Mouse (Mus musculus) liver, embryonic 13.5 days (tissue): ENCODE data around the gene Kif6. TPM values are rescaled to one million over a fixed set of nuclear protein-coding genes. Genes with fewer than 3 reads are reported as not detected.

Experiments used
- ATAC-seq: fragments of 200-750 bp; cut with Nextera tagmentation; 2 replicates; pipeline ENCODE4 v1.8.0; 2017; ENCODE audit warnings: low read depth, mild to moderate bottlenecking, moderate number of reproducible peaks, moderate library complexity
- DNase-seq: peaks from one replicate; pipeline ENCODE4 v3.0.0; 2022
- H3K27ac ChIP-seq: fragments of 300-500 bp; sonication (generic); 2 replicates; pipeline ENCODE4 v1.5.1; 2015; ENCODE audit warnings: moderate library complexity, mild to moderate bottlenecking, inconsistent platforms
- H3K27me3 ChIP-seq: fragments of 300-500 bp; sonication (generic); 2 replicates; pipeline ENCODE4 v1.6.1; 2015; ENCODE audit warnings: mild to moderate bottlenecking, inconsistent platforms
- H3K36me3 ChIP-seq: fragments of 300-500 bp; sonication (generic); 2 replicates; pipeline ENCODE4 v1.6.1; 2015; ENCODE audit warnings: mild to moderate bottlenecking, inconsistent platforms
- H3K4me1 ChIP-seq: fragments of 300-500 bp; sonication (generic); replicated peaks from 2 replicates; pipeline ENCODE4 v1.6.1; 2015; ENCODE audit warnings: inconsistent platforms
- H3K4me2 ChIP-seq: fragments of 300-500 bp; sonication (generic); 2 replicates; pipeline ENCODE4 v1.6.1; 2015; ENCODE audit warnings: inconsistent platforms, mild to moderate bottlenecking, moderate library complexity
- H3K4me3 ChIP-seq: fragments of 300-500 bp; sonication (generic); replicated peaks from 2 replicates; pipeline ENCODE4 v1.5.1; 2015; ENCODE audit warnings: mild to moderate bottlenecking, inconsistent platforms
- H3K9ac ChIP-seq: fragments of 300-500 bp; sonication (generic); 2 replicates; pipeline ENCODE4 v1.6.1; 2015; ENCODE audit warnings: mild to moderate bottlenecking, inconsistent platforms
- H3K9me3 ChIP-seq: fragments of 300-500 bp; sonication (generic); replicated peaks from 2 replicates; pipeline ENCODE4 v1.6.1; 2016; ENCODE audit warnings: inconsistent platforms
- WGBS: fragments of 180-500 bp; shearing (Covaris S2); methylation state at CpG from one replicate; pipeline ENCODE4 v1.1.7; 2015; ENCODE audit not compliant: insufficient replicate concordance; 5-methylcytosine and 5-hydroxymethylcytosine counted together
- polyA plus RNA-seq: library from polyadenylated mRNA; unstranded; fragments of >200 nt; fragmentation: Nextera tagmentation; extraction: Ambion mirVana; gene quantifications from 2 replicates; pipeline ENCODE4 v1.2.1, GENCODE M21; 2015

Kif6 gene
- polyA plus RNA-seq, 1 experiment from 2014 or later, result 0.10 TPM

DNA sequence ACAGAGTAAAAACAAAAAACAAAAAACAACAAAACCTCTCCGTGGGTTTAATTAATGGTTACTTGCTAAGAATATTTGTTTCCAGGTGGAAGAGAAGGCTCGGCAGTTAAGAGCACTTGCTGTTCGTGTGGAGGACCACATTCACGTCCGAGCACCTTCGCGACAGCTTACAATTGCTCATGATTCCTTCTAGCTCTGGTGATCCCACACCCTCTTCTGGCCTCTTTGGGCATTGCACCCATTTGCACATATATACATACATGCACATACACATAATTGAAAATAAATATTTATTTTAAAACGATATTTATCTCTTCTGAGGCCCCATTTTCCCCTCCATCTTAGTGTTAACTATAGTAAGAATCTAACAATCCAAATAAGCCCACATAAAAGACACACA is 13.9 kb downstream of the Kif6 start:
- no peak overlapping the region for H3K27ac ChIP-seq
- no peaks in the 10 kb centered on the region for H3K4me1 ChIP-seq
- H3K27me3 ChIP-seq, result no peaks in the 10 kb centered on the region
- no peaks in the 10 kb centered on the region for H3K36me3 ChIP-seq
- no peak overlapping the region for H3K4me2 ChIP-seq
- ATAC-seq, result no peak
- DNase-seq, result no peak
- WGBS, result 74% methylated on average over 8 of the region's 8 CpGs
- no peak overlapping the region for H3K9ac ChIP-seq
- H3K9me3 ChIP-seq, result no peaks in the 10 kb centered on the region
- H3K4me3 ChIP-seq, result no peak overlapping the region

DNA sequence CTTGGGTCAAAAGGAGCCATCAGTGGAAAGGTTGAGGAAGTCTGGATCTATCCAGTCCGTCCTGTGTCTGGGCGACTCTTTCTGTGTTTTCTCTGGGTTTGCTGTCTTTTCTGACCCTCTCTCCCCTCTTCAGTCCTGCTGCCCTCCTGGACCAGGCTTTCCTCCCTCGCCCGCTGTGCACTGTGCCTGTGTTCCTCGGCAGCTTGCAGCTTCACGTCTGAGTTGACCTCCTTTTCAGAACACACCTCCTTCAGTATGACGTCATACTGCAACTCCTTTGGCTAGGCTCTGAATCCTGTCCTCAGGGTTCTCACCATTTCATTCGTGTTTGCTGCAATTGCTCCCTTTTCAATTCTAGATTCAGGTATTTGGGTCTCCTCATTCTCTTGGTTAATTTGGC is 18.1 kb downstream of the Kif6 start:
- Histone ChIP-seq H3K4me2 (no peak overlapping the region), H3K4me1 (no peaks in the 10 kb centered on the region), H3K27ac (no peak overlapping the region), H3K9ac (no peak overlapping the region), H3K36me3 (no peaks in the 10 kb centered on the region), H3K9me3 (no peaks in the 10 kb centered on the region), H3K27me3 (no peaks in the 10 kb centered on the region), H3K4me3 (no peak overlapping the region)
- 49% methylated on average over 8 of the region's 8 CpGs for WGBS
- no peak for ATAC-seq
- DNase-seq, result no peak

DNA sequence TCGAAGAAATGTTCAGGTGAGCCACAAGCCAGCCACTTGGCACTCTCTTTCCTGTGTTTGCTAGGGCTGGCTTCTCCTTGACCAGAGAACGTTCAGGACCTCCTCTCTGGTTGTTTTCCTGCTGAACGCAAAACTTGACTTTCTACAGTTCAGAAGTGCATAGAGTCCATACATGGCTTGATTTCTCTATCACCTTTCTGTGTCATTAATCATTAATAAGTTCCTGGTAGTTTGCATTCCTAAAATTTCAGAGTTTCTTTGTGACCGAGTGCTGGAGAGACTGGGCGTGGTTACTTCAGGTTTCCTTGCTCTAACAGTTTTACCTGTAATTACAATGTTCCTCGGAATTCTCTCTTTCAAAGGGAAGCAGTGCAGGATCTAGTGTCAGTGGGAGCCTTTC is 27.0 kb downstream of the Kif6 start:
- Histone ChIP-seq H3K4me2 (no peak overlapping the region), H3K9me3 (no peaks in the 10 kb centered on the region), H3K9ac (no peak overlapping the region), H3K27me3 (no peaks in the 10 kb centered on the region), H3K27ac (no peak overlapping the region), H3K4me3 (no peak overlapping the region), H3K36me3 (no peaks in the 10 kb centered on the region), H3K4me1 (no peaks in the 10 kb centered on the region)
- WGBS, result 69% methylated on average over 6 of the region's 6 CpGs
- ATAC-seq (no peak), DNase-seq (no peak)

DNA sequence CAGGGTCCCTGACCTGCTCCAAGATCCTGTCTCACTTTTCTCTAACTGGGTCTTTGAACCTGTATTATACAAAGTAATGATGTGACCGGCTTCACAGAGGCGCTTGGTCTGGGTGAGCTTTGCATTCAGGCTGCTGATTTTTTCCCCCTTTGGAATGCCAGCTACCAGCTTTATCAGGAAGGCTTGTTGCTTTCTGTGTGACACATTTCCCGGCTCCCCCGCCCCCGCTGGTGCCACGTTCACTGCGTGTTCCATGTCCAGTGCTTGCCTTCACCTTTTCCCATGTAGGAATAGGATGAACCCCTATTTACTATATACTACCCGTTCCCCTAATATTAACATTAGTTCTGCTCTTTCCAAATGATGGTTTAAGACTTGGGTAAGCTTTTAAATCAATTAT is 27.4 kb downstream of the Kif6 start:
- Histone ChIP-seq H3K27ac (no peak overlapping the region), H3K4me1 (no peaks in the 10 kb centered on the region), H3K9me3 (no peaks in the 10 kb centered on the region), H3K36me3 (no peaks in the 10 kb centered on the region), H3K27me3 (no peaks in the 10 kb centered on the region), H3K9ac (no peak overlapping the region), H3K4me2 (no peak overlapping the region), H3K4me3 (no peak overlapping the region)
- DNase-seq, result no peak
- no peak for ATAC-seq
- 68% methylated on average over 8 of the region's 8 CpGs for WGBS

DNA sequence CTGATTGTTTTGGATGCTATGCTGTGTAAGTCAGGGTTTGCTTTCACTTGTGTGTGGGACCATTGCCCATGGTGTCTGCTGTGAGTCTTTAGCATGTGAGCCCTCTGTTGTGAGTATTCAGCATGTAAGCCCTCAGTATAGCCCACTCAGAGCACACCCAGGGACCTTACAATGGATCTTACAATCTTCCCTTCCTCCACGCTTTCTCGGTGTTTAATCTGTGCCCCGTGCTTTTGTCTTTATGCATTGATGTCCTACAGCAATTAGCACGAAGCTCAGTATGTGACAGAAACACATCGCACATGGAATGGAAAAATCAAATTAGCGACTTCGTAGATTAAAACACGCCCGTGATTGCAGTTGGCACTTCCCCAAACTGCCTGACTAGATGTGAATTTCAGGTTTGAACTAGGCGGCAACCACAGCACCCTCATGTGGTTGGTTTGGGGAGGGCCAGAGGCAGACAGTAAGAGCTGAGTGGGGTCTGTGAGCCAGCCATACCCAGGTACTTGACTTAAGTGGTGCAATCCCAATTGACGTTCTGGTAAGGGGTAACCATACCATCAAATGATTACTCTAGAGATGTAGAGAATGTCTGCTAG is 28.1 kb downstream of the Kif6 start:
- no peak overlapping the region for H3K9ac ChIP-seq
- ATAC-seq (no peak), DNase-seq (no peak)
- no peak overlapping the region for H3K27ac ChIP-seq
- WGBS, result 68% methylated on average over 11 of the region's 11 CpGs
- no peaks in the 10 kb centered on the region for H3K4me1 ChIP-seq
- H3K4me3 ChIP-seq, result no peak overlapping the region
- no peak overlapping the region for H3K4me2 ChIP-seq
- H3K9me3 ChIP-seq, result no peaks in the 10 kb centered on the region
- H3K36me3 ChIP-seq, result no peaks in the 10 kb centered on the region
- H3K27me3 ChIP-seq, result no peaks in the 10 kb centered on the region

DNA sequence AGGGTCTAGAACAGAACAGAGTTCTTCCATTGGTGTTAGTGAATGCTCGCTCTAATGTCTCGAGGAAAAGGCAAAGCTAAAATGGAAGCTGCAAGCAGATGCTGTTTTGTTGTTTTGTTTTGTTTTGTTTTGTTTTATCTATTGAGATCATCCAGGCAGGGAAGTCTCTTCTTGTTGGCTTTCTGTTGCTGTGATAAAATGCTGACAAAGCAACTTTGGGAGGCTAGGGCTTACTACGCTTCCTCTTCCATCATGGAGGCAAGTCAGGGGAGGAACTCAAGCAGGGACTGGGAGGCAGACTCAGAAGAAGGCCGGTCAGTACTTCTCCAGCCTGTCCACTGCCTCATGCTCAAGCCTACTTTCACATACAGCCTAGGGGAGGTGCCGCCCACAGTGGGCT is 31.3 kb downstream of the Kif6 start:
- H3K27ac ChIP-seq, result no peak overlapping the region
- 0 out of 2 replicates have a peak, but pooled peaks cover 3% of the 10 kb centered on the region for H3K9me3 ChIP-seq
- ATAC-seq (no peak), DNase-seq (no peak)
- H3K4me2 ChIP-seq, result no peak overlapping the region
- no peaks in the 10 kb centered on the region for H3K4me1 ChIP-seq
- H3K36me3 ChIP-seq, result no peaks in the 10 kb centered on the region
- H3K9ac ChIP-seq, result no peak overlapping the region
- H3K4me3 ChIP-seq, result no peak overlapping the region
- no peaks in the 10 kb centered on the region for H3K27me3 ChIP-seq
- 78% methylated on average over 5 of the region's 5 CpGs for WGBS

DNA sequence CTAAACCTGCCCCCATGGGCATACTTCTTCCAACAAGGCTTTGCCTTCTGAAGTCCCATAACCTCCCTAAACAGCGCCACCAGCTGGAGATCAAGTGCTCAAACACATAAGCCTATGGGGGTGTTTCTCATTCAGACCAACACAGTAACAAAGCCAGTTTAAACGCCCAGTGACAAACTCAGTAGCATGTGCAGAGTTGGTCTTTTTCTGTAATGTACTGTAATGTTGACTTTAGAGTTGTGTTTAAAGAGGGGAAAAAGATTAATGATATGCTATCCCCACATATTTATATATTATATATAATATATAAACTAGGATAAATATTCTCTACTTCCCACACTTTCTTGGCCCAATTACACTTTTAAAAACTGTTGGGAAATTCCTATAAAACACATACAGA is 34.0 kb downstream of the Kif6 start:
- DNase-seq, result no peak
- 51% methylated on average over 2 of the region's 2 CpGs for WGBS
- Histone ChIP-seq H3K9ac (no peak overlapping the region), H3K36me3 (no peaks in the 10 kb centered on the region), H3K9me3 (0 out of 2 replicates have a peak, but pooled peaks cover 3% of the 10 kb centered on the region), H3K4me1 (no peaks in the 10 kb centered on the region), H3K27me3 (no peaks in the 10 kb centered on the region), H3K4me2 (no peak overlapping the region), H3K4me3 (no peak overlapping the region), H3K27ac (no peak overlapping the region)
- ATAC-seq, result no peak

DNA sequence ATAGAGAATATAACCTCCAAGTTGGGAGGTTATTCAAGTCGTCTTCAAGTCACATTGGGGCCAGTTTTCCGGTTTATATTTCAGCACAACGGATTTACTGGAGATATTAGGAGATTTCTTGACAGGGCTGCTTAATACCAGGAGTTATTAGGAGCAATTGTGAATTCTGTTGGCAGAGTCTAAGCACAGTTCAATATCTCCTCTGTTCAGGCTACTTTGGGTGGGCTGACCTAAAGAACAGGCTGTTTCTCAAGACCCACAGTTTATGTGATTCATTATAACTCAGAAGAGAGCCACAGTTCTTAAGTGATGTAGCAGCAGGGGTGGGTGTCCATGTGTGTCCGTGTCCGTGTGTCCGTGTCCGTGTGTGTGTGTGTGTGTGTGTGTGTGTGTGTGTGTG is 34.5 kb downstream of the Kif6 start:
- Histone ChIP-seq H3K4me1 (no peaks in the 10 kb centered on the region), H3K4me3 (no peak overlapping the region), H3K27me3 (no peaks in the 10 kb centered on the region), H3K9ac (no peak overlapping the region), H3K9me3 (0 out of 2 replicates have a peak, but pooled peaks cover 3% of the 10 kb centered on the region), H3K36me3 (no peaks in the 10 kb centered on the region), H3K4me2 (no peak overlapping the region), H3K27ac (no peak overlapping the region)
- ATAC-seq (no peak), DNase-seq (no peak)
- 62% methylated on average over 7 of the region's 7 CpGs for whole genome bisulfite sequencing

DNA sequence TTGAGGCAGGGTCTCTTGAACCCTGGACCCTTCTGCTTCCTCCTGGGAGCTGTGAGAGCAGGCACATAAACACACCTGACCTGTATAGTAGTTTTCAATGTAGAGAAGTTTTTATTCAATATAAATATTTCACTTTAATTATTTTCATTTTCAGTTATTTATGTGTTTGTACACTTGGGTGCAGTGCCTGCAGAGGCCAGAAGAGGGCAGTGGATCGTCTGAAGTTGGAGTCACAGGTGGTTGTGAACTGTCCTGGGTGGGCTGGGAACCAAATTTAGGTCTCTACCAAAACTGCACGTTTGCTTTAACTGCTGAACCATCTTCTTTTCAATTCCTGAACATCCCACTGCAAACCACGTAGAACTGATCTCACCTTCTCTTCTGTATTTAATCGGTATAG is 35.4 kb downstream of the Kif6 start:
- Histone ChIP-seq H3K27me3 (no peaks in the 10 kb centered on the region), H3K9me3 (0 out of 2 replicates have a peak, but pooled peaks cover 3% of the 10 kb centered on the region), H3K4me3 (no peak overlapping the region), H3K27ac (no peak overlapping the region), H3K9ac (no peak overlapping the region), H3K4me2 (no peak overlapping the region), H3K4me1 (no peaks in the 10 kb centered on the region), H3K36me3 (no peaks in the 10 kb centered on the region)
- no peak for DNase-seq
- no peak for ATAC-seq
- 59% methylated on average over 4 of the region's 4 CpGs for WGBS

DNA sequence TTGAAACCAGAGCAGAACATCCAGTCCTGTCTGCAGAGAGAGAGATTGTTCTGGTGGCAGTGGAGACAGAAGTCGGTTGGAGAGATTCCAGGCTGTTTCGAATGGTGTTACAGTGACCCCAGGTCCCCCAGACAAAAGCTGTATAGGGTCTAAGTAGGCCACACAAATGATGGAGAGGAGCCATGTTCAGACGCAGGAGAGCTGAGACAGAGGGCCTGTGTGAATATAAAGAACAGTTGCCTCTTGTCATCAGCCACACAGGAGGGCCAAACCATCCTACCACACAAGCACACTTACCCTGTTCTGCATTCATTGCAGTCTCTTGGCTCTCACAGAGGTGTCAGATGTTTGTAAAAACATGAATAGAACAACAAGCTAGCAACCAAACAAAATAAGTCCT is 37.4 kb downstream of the Kif6 start:
- DNase-seq (no peak), ATAC-seq (no peak)
- 48% methylated on average over 3 of the region's 3 CpGs for WGBS
- H3K27ac ChIP-seq, result no peak overlapping the region
- H3K4me3 ChIP-seq, result no peak overlapping the region
- no peaks in the 10 kb centered on the region for H3K36me3 ChIP-seq
- 0 out of 2 replicates have a peak, but pooled peaks cover 3% of the 10 kb centered on the region for H3K9me3 ChIP-seq
- no peak overlapping the region for H3K4me2 ChIP-seq
- no peaks in the 10 kb centered on the region for H3K27me3 ChIP-seq
- no peak overlapping the region for H3K9ac ChIP-seq
- H3K4me1 ChIP-seq, result no peaks in the 10 kb centered on the region

DNA sequence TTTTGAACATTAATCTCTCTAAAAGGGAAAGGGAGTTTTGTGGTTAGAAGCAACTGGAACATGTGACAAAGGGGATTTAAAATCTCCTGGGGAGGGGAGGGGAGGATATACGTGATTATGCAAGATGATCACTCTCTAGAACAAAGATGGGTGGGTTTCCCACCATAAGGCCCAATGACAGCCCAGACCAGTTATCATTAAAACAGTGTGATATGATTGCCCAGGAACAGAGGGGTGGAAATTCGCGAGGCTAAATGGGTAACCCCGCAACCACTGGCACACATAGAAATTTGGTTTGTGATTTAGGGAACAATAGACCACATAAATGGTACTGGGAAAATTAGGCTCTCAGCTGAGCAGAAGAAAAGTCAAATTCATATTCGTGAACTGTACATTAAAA is 37.9 kb downstream of the Kif6 start:
- no peak for ATAC-seq
- Histone ChIP-seq H3K27ac (no peak overlapping the region), H3K36me3 (no peaks in the 10 kb centered on the region), H3K27me3 (no peaks in the 10 kb centered on the region), H3K9ac (no peak overlapping the region), H3K4me2 (no peak overlapping the region), H3K4me1 (no peaks in the 10 kb centered on the region), H3K9me3 (0 out of 2 replicates have a peak, but pooled peaks cover 3% of the 10 kb centered on the region), H3K4me3 (no peak overlapping the region)
- DNase-seq, result no peak
- 55% methylated on average over 5 of the region's 5 CpGs for WGBS

DNA sequence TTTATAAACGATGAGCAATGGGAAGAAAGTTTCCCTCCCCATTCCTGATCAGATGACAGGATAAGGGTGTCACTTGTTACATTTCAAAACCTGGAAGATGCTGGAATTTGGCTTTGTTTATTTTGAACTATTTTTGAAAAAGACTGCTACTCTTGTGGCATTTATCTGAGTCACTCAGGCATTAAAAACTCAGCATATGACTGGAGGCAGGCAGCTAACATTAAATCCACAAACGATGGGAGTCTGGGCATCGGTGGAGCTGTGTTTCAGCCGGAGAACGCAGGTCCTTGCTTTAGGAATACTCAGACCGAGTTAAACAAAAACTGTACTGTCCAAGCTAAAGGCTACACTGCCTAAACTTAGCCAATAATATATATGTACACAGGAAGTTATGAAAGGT is 46.7 kb downstream of the Kif6 start:
- 69% methylated on average over 6 of the region's 6 CpGs for WGBS
- H3K27me3 ChIP-seq, result no peaks in the 10 kb centered on the region

More for the DNA sequence above, 46.7 kb downstream of the Kif6 start:
- Histone ChIP-seq H3K4me2 (no peak overlapping the region), H3K4me3 (no peak overlapping the region), H3K36me3 (no peaks in the 10 kb centered on the region), H3K27ac (no peak overlapping the region), H3K4me1 (no peaks in the 10 kb centered on the region), H3K9me3 (no peaks in the 10 kb centered on the region), H3K9ac (no peak overlapping the region)
- no peak for ATAC-seq
- DNase-seq, result no peak
